Mouse (Mus musculus): ENCODE data around the gene Med12l.
"Not testable (repeated sequence)": the region's sequence is repeated elsewhere in the genome, so short reads cannot be mapped to it uniquely, and the experiment has no call there.

Med12l gene

DNA sequence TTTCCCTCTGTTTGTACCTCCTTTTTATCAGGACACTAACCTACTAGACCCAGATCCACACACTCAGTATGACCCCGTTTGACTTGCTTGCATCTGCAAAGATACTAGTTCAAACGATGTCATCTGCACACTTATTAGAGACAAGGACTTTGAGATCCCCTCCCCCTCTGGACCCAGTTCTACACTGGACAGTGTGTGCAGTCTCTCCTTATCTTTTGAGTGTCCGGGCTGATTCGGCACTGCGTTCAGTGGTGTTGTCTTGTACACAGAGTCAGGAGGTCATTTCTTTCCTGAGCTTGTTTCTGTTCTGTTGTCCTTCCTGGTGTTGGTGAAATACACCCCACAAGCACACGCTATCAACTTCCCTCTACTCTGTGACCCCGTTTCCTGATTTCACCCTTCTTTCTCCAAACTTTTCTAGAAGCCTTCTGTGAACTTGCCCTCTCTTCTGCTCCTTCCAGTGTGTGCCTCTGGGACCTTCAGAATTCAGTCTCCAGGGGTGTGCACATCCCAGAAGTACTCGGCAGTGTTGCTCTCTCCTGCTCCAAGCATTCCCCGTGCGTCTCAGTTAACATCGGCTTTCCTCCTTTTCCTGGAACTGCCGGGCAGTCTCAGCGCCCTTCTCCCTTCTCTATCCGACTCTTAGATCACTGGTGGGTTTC lies 19.0 kb downstream of the Med12l start:
- no peak for DNase-seq

DNA sequence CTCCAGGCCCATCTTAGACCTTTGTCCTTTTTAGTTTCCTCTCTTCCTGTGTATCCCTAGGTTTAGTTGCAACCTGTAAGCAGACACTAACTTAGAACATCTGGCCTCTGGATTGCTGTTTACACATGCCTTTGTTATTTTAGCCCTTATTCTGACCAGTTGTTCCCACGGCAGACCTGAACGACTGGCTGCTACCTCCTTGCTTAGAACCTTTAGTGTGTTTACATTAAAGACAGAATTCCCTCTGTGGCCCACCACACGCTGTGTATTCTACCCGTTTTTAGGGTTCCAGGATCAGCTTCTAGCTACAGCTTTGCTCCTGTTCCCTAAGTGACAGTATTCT lies 19.5 kb downstream of the Med12l start:
- no peak for DNase-seq

DNA sequence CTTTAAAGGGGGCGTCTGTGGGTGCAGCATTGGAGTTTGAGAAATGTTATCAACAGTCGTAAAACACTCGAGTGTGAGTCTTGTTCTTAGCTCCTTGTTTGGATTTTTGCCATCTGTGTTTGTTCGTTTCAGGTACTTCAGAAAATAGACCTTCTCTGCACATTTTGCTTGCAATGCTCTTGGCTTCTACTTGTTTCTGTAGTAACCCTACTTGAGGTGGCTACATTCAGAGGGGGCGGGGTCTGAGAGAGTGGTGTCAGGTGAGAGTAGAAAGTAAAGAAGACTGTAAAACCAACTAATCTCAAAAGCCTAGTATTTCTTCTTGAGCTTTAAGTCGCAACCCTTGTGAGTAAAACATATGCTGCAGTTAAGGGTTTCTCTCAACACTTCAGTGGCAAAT lies 23.1 kb downstream of the Med12l start:
- DNase-seq = no peak

DNA sequence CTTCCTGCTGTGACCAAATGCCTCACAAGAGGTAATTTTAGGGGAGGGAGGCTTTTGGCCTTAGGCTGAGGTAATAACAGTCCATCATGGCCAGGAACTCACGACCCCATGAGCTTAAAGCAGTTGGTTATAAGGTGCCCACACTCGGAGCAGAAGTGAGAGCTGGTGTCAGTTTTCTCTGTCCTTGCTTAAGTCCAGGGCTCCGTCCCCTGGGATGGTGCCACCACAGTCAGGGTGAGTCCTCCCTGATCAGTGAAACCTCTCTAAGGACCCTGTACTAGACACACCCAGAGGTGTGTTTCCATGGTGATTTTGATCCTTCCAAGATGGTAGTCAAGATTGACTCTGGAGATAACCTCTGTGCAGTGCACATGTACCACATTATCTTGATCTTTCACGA lies 25.4 kb downstream of the Med12l start:
- no peak for DNase-seq

DNA sequence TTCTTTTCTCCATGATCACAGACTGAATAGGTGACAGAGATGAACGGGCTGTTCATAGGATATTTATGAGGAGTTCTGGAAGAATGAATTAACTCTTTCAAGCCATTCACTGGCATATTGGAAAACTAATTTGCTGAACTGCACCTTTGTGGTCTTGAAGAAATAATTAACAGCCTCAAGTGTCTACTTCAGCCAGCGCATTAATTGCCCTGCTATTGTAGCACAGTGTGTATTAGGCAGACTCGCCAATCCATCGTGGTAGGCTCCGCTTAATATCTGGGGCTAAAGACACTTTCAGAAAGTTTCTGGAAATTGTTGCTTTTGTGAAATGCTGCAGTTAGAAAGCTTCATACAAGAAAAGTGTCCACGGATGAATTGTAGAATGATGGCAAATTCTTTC lies 35.9 kb downstream of the Med12l start:
- DNase-seq = no peak

DNA sequence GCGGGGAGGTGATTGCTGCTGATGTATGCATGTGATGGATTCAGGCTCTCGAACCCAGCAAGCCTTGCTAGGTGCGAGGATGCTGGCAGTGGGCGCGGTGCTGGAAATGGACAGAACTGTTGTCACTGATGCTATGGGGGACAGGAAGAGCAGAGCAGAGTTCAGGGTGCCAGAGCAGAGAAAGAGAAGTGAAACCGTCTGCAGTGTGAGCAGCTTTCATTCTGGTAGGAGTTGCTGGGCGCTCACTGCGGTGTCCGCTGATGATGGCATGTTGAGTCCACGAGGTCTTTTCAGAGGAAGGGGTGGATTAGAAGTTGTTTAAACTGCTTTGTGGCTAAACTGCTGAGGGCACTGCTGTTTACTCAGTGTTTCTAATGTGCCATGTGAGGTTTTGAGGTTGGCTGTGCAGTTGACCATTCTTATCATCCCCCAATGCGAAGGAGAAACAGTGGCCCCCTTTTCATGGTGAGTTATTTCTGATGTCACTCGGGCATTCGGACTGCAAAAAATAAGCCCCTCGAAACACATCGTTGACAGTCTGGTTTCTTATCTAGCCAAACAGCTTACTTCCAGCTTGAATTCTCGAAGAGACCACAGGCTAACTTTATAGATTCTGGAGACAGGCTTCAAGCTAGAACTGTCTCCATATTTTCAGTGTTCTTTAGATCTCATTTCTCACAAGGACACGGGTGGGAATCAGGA lies 49.4 kb downstream of the Med12l start:
- no peak for DNase-seq

DNA sequence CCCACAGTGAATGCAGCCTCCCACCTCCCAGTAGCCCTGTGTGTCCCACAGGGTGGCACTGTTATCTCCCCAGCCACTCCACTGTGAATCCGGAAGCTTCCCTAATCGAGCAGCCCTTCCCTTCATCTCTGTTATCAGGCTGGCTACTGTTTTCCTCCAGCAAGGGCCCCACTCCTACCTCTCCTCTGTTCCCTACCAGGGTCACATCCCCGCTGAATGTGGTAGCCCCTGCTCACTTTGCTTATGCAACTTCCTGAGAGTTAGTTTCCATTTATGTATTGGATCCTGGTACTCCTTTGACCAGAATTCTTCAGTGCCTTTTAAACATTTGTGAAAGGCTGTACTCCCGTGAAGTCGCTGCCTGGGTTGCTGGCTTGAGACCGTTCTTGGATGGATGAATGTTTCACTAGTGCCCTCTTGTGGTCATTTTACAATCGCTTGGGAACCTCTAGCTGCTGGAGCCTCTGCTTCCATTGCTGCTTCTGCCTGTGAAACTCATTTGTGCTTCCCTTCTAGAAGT lies 53.5 kb downstream of the Med12l start:
- peak; percentile 43 for DNase-seq

DNA sequence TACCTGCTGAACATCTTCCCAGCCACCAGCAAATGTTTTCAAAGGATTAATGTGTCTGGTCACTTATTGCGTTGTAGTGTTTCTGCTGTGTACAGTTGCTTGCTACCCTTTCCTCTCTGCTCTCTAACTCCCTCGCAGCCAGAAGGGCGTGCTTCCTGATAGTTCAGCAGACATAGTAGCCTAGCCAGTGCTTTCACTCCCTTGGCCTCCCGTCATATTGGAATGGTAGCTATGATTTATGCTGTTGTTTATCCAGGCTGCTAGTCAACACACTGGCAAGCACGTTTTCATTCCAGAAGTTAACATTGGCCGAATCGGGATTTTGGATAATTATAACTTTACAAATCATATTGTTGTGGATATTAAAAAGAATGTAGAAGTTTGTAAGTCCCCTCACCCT lies 54.5 kb downstream of the Med12l start:
- no peak for DNase-seq

DNA sequence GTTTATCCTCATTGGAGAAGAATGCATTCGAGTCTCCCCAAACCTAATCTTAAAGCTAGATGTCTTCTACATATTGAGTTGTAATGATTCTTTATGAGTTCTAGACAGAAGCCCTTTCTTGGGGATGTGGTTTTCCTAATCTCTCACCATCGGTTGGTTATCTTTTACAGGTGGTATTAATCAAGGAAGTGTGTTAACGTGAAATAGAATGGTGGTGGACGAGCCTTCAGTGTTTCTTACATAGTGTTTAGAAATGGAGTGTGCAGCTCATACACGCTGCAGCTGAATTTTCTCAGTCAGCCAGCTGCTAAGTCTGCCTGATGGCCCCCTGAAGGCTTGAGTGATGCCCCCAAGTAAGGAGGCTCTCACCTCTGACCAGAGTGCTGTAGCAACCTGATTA lies 56.5 kb downstream of the Med12l start:
- no peak for DNase-seq

DNA sequence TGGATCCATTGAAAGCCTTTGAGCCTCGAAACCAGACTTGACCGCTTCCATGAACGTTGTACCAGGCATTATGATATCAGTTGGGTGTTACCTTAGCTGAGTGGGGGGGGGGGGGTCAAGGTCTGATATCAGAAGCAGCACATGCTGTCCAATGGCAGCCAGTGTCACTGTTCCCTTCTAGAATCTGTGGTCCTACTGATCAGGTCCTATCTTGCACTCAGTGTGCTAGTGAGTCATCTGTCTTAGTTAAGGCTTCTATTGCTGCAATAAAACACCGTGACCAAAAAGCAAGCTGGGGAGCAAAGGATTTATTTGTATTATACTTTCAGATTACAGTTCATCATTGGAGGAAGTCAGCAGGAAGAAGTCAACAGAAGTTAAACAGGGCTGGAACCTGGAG lies 57.8 kb downstream of the Med12l start:
- DNase-seq = no peak

DNA sequence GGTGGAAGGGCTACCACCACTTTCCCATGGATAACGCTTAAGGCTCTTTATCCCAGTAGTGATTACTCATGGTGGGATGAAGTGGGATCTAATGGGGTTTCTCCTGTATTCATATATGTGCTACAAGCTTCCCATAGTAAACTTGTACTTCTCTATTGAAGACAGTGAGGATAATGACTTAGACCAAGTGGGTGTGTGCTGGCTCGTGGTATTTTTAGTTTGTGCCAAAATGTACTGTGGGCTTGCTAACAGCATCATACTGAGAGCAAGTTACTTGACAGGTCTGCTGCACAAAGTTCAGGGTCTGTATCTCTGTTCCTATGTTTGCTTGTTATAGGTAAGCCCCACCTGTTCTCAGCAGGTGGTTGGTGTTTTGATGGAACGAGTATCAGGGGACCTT lies 60.3 kb downstream of the Med12l start:
- no peak for DNase-seq

DNA sequence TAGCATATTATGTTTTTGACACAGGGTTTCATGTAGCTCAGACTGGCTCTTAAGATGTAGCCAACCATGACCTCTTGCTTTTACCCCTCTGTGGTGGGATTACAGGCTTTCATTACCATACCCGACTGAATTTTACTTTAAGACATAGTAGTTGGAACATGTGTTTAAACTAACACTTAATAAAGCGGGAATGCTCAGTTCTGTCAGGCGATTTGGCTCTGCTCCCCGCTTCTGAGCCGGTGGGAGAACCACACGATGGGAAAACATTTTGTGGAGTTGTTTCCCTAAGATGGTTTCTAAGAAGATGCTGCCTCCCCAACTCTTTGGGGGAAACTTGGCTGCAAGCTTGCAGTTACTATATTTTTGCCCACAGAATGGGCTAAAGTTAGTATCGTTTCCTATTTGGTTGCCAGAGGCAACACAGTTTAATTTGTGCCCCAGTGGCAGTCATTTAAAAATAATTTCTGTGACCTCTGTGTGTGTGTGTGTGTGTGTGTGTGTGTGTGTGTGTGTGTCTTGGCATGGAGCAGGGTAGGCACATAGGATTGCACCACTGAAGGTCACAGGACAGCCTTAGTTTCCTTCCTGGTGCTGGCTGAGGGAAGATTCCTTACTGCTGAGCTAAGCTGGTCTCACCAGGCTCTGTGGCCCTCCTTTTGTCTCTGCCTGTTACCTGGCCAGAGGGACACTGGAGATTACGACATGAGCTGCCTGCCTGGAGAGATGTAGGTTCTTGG lies 61.1 kb downstream of the Med12l start:
- DNase-seq = no peak

DNA sequence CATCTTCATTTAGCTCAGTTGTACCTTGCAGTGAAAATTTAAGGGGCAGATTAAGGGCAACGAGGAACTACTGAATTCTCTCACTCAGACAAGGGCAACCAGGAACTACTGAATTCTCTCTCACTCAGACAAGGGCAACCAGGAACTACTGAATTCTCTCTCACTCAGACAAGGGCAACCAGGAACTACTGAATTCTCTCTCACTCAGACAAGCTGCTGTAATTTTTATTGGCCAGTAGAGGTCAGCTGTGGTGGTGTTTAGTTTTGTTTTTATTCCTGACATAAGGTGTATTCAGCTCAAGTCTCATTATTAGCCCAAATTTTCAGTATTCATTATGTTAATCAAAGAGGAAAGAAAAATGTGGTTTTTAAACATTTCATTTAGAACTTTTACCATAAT lies 63.4 kb downstream of the Med12l start:
- not testable (repeated sequence) for DNase-seq

DNA sequence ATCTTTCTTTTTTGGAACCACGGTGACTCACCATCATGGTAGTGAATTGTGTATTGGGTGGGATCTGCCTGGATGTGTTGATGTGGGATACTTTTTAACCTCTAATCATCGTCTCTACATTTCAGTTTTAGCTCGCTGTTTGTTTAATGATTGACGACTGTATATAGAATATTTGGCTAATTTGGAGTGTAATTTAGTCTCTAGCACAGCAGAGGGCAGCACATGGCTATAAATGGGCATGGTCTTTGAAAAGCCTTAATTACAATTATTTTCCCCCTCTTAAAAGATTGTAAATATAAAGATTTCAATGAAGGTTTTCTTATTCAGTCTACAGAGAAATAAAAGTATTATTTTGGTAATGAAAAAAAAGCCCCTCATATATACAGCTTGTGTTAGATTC lies 71.7 kb downstream of the Med12l start:
- no peak for DNase-seq

DNA sequence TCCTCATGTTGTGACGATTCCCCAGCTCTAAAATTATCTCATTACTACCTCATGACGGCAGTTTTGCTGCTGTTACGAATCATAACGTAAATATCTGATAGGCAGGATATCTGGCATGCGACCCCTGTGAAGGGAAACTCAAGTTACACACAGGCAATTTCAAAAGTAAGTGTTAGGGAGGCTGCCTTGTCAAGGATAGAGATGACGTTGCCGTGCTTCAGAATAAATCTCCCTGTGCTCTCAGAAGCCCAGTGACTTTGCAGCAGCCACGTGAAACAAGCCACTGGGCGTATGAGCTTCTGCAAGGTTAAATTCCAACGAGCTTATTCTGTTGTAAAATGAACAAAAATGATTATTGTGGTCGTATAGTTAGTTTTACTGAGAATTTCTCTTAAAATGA lies 73.0 kb downstream of the Med12l start:
- no peak for DNase-seq

DNA sequence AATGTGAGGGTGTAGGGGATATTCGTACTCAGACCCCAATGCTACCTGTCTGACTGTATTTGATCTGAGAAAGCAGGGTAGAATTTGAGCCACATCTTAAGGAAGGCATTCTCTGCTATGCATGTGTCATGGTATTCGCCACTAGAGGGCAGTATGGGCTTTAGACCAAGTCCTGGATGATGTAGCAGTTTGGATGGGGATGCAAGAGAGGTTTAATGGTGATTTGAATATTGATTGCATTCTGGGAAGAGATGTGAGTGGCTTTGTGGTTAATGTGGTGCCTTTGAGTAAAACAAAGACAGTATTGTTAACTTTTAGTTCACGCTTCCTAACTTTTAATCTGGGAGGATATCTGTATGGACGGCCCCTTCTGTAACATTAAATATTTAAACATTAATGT lies 73.7 kb downstream of the Med12l start:
- DNase-seq = no peak

DNA sequence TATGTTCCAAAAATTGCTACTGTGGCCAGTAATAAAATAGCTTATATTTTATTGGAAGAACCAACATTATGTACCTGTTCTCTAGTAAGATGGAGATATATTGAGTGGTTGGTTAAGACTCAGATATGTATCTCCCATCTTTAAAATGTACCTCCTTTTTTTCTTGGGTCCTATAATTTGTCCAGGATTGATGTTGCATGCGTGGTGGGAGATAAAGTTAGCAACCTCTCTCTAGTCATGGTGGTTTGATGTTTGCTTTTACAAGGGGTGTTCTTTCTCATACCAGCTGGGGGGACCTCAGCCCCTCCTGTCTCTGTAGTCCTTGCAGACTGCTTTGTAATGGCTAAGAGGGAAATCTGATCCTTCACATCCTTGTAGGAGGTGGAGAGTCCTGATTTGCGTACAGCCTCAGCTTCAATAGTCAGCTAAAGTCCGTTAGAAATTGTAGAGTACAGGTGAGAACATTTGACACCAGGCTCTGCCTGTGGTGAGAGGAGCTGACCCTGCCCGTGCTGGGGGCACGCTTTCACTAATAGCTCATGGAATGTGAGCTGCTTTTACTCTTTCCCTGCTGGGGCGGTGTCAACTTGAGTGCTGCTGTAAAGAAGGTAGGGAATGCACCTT lies 74.8 kb downstream of the Med12l start:
- DNase-seq = no peak

DNA sequence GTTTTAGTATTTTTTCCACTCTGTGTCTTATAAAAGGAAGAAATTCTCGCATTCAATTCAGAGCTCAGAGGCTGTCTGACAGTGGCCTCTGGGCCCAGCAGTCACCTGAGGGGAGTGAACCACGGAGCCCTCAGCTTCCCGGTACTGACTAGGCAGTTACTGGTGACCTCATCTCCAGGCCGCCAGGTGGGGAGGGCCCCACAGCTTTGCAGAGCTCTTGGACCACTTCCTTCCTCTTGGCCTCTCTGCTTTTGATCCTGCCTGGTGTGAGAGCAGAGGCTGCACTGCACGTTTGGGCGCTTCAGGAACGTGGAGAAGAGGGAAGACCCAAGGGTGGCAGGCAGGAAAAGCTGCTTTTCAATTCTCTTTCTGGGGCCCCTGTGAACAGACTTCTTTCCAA lies 75.3 kb downstream of the Med12l start:
- DNase-seq = no peak

DNA sequence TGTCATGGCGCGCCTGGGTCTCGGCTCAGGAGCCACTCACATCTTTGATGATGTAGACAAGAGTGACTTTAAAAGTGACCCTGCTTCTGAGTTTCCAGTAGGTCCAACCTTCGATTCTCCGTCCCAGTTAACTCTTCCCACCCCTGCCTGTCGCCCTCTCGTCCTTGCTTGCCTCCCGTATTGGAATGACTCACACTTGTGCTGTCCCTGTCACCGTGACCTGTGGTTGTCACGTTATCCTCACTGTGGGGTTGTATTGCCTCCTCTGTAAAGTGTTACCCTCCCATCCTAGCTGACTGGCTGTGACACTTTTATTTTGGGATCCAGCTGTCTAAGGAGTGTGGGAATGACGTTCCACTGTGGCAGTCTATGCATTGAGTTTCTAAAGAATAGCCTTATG lies 87.1 kb downstream of the Med12l start:
- DNase-seq = no peak

DNA sequence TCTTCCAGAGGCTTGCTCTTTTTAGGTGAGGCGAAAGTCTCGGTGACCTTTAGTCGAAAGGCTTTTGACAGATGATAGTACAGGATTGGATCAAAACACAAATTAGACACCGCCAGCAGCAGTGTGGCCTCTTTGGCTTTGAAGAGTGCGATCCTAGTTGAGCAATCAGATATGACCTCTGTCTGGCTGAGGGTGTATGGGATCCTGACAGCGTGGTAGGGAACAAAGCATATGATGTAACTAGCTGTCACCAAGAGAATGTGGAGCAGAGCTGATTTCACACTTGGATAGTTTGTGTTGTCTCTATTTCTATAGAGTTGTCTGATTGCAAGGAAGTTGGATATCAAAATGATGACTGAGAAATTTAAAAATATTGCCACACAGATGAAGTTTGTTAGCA lies 91.8 kb downstream of the Med12l start:
- no peak for DNase-seq

DNA sequence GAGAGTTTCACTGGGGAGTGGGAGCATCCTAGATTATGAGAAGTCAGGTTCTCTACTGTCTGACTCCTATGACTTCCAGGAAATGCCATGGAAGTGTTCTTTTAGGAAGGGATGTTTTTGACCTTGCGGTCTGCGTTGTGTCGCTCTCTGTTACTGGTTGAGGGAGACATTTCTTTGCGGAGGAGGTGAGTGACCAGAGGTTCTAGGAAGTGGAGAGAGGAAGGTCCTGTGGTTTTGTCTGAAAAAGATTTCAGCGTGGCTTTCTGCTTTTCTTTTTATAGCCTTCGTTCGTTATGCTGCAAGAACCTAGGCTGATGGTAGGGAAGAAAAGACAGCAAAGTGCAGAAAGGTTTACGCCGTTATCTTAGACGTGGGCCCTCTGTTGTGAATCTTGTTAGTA lies 92.9 kb downstream of the Med12l start:
- no peak for DNase-seq

DNA sequence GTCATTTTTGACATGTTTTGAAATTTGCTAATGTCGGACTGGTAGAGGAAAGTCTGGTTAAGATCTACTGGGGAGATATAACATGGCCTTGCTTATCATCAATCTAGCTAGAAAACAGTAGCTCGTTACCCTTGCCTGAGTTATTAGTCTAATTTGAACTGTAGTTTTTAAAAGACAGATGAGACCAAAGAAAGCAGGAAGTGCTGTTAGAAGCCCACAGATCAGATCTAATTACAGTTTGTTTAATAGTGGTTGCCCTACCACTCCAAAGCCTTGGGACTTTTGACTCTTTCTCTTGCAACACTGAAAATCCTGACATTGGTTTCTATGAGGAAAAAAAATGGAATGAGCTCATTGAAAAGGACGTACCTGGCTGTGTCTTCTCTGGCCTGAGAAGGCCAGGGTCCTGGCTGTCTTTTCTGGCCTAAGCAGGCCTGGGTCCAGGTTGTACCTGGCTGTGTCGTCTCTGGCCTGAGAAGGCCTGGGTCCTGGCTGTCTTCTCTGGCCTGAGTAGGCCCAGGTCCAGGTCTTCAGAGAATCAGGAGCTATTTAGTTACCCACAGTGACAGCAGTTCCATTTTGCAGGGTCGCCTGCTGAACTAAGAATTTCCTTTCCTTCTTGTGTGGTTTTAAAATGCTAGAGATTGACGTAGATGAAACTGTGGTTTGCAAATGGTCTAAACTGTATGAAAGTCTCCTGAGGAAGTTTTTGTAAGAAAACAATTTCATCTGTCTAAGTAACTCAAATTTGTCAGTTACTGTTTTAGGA lies 95.8 kb downstream of the Med12l start, which contains the start of gene Gpr171:
Gene Gpr171 (minus strand): TSS at position 604 of the 769 bp plus-strand sequence.
- no peak for DNase-seq

DNA sequence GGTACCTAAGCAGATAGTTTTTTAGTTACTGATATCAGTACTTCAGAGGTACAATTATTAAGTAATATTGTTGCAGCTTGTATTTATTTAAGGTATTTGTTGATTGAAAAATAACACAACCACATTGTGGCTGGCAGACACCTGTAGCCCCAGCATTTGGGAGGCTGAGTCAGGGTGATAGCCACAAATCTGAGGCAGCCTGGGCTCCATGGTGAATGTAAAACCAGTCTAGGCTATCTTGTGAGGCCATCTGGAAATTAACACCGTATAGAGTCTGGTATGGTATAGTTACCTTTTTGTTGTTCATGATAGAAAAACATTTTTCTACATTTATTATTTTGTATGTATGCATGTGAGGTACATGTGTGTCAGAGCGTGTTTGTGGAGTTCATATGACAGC lies 96.5 kb downstream of the Med12l start:
- no peak for DNase-seq
